Mouse (Mus musculus) MEL (cell line): ENCODE results near the gene Ap1ar. TPM values are rescaled to one million over a fixed set of nuclear protein-coding genes. Genes with fewer than 3 reads are reported as not detected.

Experiments used
- polyA plus RNA-seq, 2 experiments: library from polyadenylated mRNA; stranded (reverse) in 1 of 2; unstranded in 1 of 2; fragments of >175 nt in 1 of 2; fragments of >200 nt in 1 of 2; gene quantifications; 2 replicates each; pipeline versions ENCODE4 v1.2.1 to v1.2.4; 2012; ENCODE audit warnings: low replicate concordance in 2 of 2, low read depth in 1 of 2; ENCODE audit not compliant: insufficient read length in 2 of 2, insufficient read depth in 1 of 2, missing spikeins in 1 of 2
- total RNA-seq: library from RNA; depleted of rRNA; stranded (reverse); fragments of 300-350 nt; gene quantifications from 2 replicates; pipeline ENCODE4 v1.2.3, GENCODE M21; 2012; rRNA removed

Gene Ap1ar
- total and polyA plus RNA-seq, 3 experiments: 65.0 to 107 TPM; not detected in 1

Other genes starting within 250 kb of the Ap1ar start
- gene Neurog2, start 204.4 kb downstream of the Ap1ar start, total RNA-seq: not detected in 2 replicates
- gene Neurog2, start 204.4 kb downstream of the Ap1ar start, polyA plus RNA-seq: under 1 TPM in 1 of 2 experiments, not detected in 1; 0.04 TPM
- gene Alpk1, start 57.0 kb downstream of the Ap1ar start, total RNA-seq: 1.8 and 2.4 TPM in 2 replicates
- 1 to 10 TPM in 1 of 2 experiments, not detected in 1; 1.8 TPM for gene Alpk1, start 57.0 kb downstream of the Ap1ar start, polyA plus RNA-seq
- gene Tifa, start 47.7 kb downstream of the Ap1ar start, total RNA-seq: 1.4 and 1.7 TPM in 2 replicates
- 1 to 10 TPM in 1 of 2 experiments, not detected in 1; 3.0 TPM for gene Tifa, start 47.7 kb downstream of the Ap1ar start, polyA plus RNA-seq
- gene Fam241a, start 58.8 kb upstream of the Ap1ar start, total RNA-seq: 22.2 and 30.2 TPM in 2 replicates
- gene Fam241a, start 58.8 kb upstream of the Ap1ar start, polyA plus RNA-seq: 10 to 100 TPM in 1 of 2 experiments, not detected in 1; 32.0 TPM